Mouse (Mus musculus) inflammation-experienced regulatory T-cells, adult 6 months (primary cell): ENCODE results near the gene Rcl1. TPM values are rescaled to one million over a fixed set of nuclear protein-coding genes. Genes with fewer than 3 reads are reported as not detected.

ENCODE experiments used
- ATAC-seq: one replicate; pipeline ENCODE4 v1.8.0; 2017
- polyA plus RNA-seq, 3 experiments: library from polyadenylated mRNA; unstranded; fragments of 100-300 nt; shearing (Covaris generic); gene quantifications; one replicate each; pipeline ENCODE4 v1.2.1; 2017

Gene Rcl1
- 10 to 100 TPM; 21.7 to 27.0 (median 22.1) TPM for polyA plus RNA-seq

- ATAC-seq = peak; percentile 98
Measured at GRCm38 (mm10) chr19:29100874-29101542, at the start of gene Rcl1. Gene Rcl1, plus strand, starts transcription at chr19:29101375.

- no peak for ATAC-seq
Measured at GRCm38 (mm10) chr19:29052786-29053185, 48.4 kb upstream of the Rcl1 start.

- no peak for ATAC-seq
Measured at GRCm38 (mm10) chr19:29054594-29054993, 46.6 kb upstream of the Rcl1 start.

GRCm38 (mm10) chr19:29055469-29055868 lies 45.7 kb upstream of the Rcl1 start:
- ATAC-seq = no peak

GRCm38 (mm10) chr19:29058741-29059140 lies 42.4 kb upstream of the Rcl1 start:
- no peak for ATAC-seq

- no peak for ATAC-seq
Measured at GRCm38 (mm10) chr19:29059688-29060087, 41.5 kb upstream of the Rcl1 start.

GRCm38 (mm10) chr19:29060299-29060698 lies 40.9 kb upstream of the Rcl1 start:
- ATAC-seq = no peak

GRCm38 (mm10) chr19:29063009-29063408 lies 38.2 kb upstream of the Rcl1 start:
- ATAC-seq = no peak

- peak; percentile 84 for ATAC-seq
Measured at GRCm38 (mm10) chr19:29063577-29064363, 37.4 kb upstream of the Rcl1 start.

GRCm38 (mm10) chr19:29064451-29065102 lies 36.6 kb upstream of the Rcl1 start:
- ATAC-seq = peak; percentile 35

GRCm38 (mm10) chr19:29066981-29067471 lies 34.1 kb upstream of the Rcl1 start:
- peak; percentile 70 for ATAC-seq

- no peak for ATAC-seq
Measured at GRCm38 (mm10) chr19:29069195-29069594, 32.0 kb upstream of the Rcl1 start.

- ATAC-seq = no peak
Measured at GRCm38 (mm10) chr19:29074802-29075201, 26.4 kb upstream of the Rcl1 start.

- no peak for ATAC-seq
Measured at GRCm38 (mm10) chr19:29088628-29089027, 12.5 kb upstream of the Rcl1 start.

- ATAC-seq = no peak
Measured at GRCm38 (mm10) chr19:29092194-29092593, 9.0 kb upstream of the Rcl1 start.

- ATAC-seq = no peak
Measured at GRCm38 (mm10) chr19:29099106-29099505, 2.1 kb upstream of the Rcl1 start.

- no peak for ATAC-seq
Measured at GRCm38 (mm10) chr19:29099596-29099995, 1.6 kb upstream of the Rcl1 start.

- no peak for ATAC-seq
Measured at GRCm38 (mm10) chr19:29100261-29100660, 914 bp upstream of the Rcl1 start.

- ATAC-seq = no peak
Measured at GRCm38 (mm10) chr19:29101591-29101990, 416 bp downstream of the Rcl1 start.

- no peak for ATAC-seq
Measured at GRCm38 (mm10) chr19:29102098-29102497, 923 bp downstream of the Rcl1 start.

GRCm38 (mm10) chr19:29105816-29106215 lies 4.6 kb downstream of the Rcl1 start:
- ATAC-seq = no peak

GRCm38 (mm10) chr19:29106261-29106660 lies 5.1 kb downstream of the Rcl1 start:
- ATAC-seq = no peak

- no peak for ATAC-seq
Measured at GRCm38 (mm10) chr19:29112662-29113061, 11.5 kb downstream of the Rcl1 start.
